Mouse (Mus musculus) hindbrain, embryonic 10.5 days (tissue): ENCODE measurements around the gene Pard3b. TPM values are rescaled to one million over a fixed set of nuclear protein-coding genes. Genes with fewer than 3 reads are reported as not detected.

Source experiments
- DNase-seq: peaks from one replicate; pipeline ENCODE4 v3.0.0-alpha.2; 2017; ENCODE audit warnings: low spot score
- H3K27ac ChIP-seq: fragments of 300-500 bp; sonication (generic); 2 replicates; pipeline ENCODE4 v1.5.1; 2016; ENCODE audit warnings: mild to moderate bottlenecking, moderate library complexity
- H3K27me3 ChIP-seq: fragments of 300-500 bp; sonication (generic); 2 replicates; pipeline ENCODE4 v1.6.1; 2016; ENCODE audit warnings: mild to moderate bottlenecking; ENCODE audit not compliant: poor library complexity, insufficient read depth, severe bottlenecking
- H3K36me3 ChIP-seq: fragments of 300-500 bp; sonication (generic); 2 replicates; pipeline ENCODE4 v1.6.1; 2016; ENCODE audit warnings: mild to moderate bottlenecking, moderate library complexity
- H3K4me1 ChIP-seq: fragments of 300-500 bp; sonication (generic); replicated peaks from 2 replicates; pipeline ENCODE4 v1.6.1; 2016; ENCODE audit warnings: mild to moderate bottlenecking
- H3K4me3 ChIP-seq: fragments of 300-500 bp; sonication (generic); 2 replicates; pipeline ENCODE4 v1.5.1; 2016; ENCODE audit warnings: mild to moderate bottlenecking, moderate library complexity
- H3K9me3 ChIP-seq: fragments of 300-500 bp; sonication (generic); 2 replicates; pipeline ENCODE4 v1.6.1; 2016; ENCODE audit warnings: mild to moderate bottlenecking, moderate library complexity
- WGBS: fragments of 180-500 bp; shearing (Covaris S2); methylation state at CpG from one replicate; pipeline ENCODE4 v1.1.7; 2016; 5-methylcytosine and 5-hydroxymethylcytosine counted together
- polyA plus RNA-seq: library from polyadenylated mRNA; unstranded; fragments of >200 nt; fragmentation: Nextera tagmentation; extraction: Ambion mirVana; gene quantifications from 2 replicates; pipeline ENCODE4 v1.2.1, GENCODE M21; 2016

The Pard3b gene
- polyA plus RNA-seq, 1 experiment from 2014 or later = 12.7 TPM

DNA sequence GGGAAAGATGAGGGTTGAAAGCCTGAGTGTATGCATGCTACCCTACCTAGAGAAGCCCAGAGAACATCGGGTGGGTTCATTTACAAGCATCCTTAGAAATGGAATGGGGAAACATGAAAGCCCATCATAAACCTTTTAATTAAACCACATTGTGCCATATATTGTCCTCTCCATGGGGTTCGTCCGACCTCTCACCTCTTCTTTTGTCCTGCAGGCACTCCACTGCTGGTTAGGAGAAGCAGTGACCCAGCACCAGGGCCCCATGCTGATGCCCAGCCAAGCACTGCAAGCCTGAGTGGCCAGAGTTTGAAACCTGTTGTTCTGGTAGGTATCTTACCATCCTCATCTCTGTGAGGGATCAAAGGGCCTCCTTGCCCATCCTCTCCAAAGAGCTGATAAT lies 437.5 kb downstream of the Pard3b start:
- no peak for DNase-seq
- 46% methylated on average over 3 of the region's 3 CpGs for WGBS

GRCm38 (mm10) chr1:62081129-62081528 lies 442.5 kb downstream of the Pard3b start:
- WGBS = 90% methylated on average over 4 of the region's 4 CpGs

More for the DNA sequence above, 437.5 kb downstream of the Pard3b start:
- Histone ChIP-seq H3K4me3 (no peak overlapping the region), H3K27me3 (no peaks in the 10 kb centered on the region), H3K4me1 (peaks cover 6% of the 10 kb centered on the region), H3K36me3 (no peaks in the 10 kb centered on the region), H3K27ac (no peak overlapping the region), H3K9me3 (no peaks in the 10 kb centered on the region)

GRCm38 (mm10) chr1:62085995-62086394 lies 447.4 kb downstream of the Pard3b start:
- H3K9me3 ChIP-seq = no peaks in the 10 kb centered on the region
- no peak overlapping the region for H3K27ac ChIP-seq
- H3K4me1 ChIP-seq = peaks cover 7% of the 10 kb centered on the region; the same call in 1 of the 2 replicates
- 61% methylated on average over 6 of the region's 6 CpGs for WGBS
- no peak overlapping the region for H3K4me3 ChIP-seq
- H3K36me3 ChIP-seq = no peaks in the 10 kb centered on the region
- DNase-seq = no peak
- no peaks in the 10 kb centered on the region for H3K27me3 ChIP-seq

More at GRCm38 (mm10) chr1:62081129-62081528, 442.5 kb downstream of the Pard3b start:
- Histone ChIP-seq H3K27ac (no peak overlapping the region), H3K27me3 (no peaks in the 10 kb centered on the region), H3K36me3 (no peaks in the 10 kb centered on the region), H3K4me3 (no peak overlapping the region), H3K4me1 (peaks cover 3% of the 10 kb centered on the region), H3K9me3 (no peaks in the 10 kb centered on the region)
- DNase-seq = no peak

DNA sequence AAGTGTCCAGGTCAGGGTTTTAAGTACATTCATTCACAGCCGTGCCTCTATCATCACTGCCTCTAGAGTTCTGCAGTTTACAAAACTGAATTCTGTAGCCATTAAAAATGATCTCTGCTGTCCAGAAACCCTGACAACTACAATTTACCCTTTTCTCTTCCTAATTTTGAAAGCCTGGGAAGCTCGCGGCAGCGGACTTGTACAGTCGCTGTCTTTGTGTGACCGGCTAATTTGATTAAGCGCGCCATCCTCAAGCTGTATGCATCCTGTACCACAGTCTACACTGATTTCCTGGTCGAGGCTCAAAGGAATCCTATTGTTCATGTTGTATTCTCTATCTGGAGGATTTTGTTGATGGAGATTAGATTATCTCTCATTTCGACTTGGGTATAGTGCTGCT lies 448.8 kb downstream of the Pard3b start:
- peak; percentile 12 for DNase-seq
- Histone ChIP-seq H3K4me1 (peaks cover 7% of the 10 kb centered on the region; the same call in 1 of the 2 replicates), H3K27me3 (no peaks in the 10 kb centered on the region), H3K9me3 (no peaks in the 10 kb centered on the region), H3K4me3 (no peak overlapping the region), H3K27ac (no peak overlapping the region), H3K36me3 (no peaks in the 10 kb centered on the region)
- 56% methylated on average over 10 of the region's 10 CpGs for WGBS

DNA sequence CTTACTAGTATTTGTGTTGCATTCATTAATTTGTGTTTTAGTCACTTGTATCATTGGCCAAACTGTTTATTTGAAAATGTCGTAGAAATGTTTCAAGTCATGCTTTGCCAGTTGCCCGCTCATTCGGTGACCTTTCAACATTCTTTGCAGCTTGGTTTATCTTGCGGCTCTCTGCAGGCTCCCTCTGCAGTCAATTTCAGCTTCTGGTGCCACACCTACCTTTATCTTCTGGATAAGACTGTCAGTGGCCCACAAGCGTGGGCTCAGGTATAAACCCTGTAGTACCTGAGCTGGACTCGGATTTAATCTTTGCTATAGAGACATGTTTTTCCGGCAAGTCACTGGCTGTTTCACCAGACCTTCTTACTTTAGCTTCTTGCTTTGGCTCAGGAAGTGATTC lies 456.3 kb downstream of the Pard3b start:
- no peaks in the 10 kb centered on the region for H3K27me3 ChIP-seq
- no peaks in the 10 kb centered on the region for H3K9me3 ChIP-seq
- no peak overlapping the region for H3K27ac ChIP-seq
- WGBS = 92% methylated on average over 7 of the region's 7 CpGs
- H3K36me3 ChIP-seq = no peaks in the 10 kb centered on the region
- no peak overlapping the region for H3K4me3 ChIP-seq
- DNase-seq = no peak
- no peaks in the 10 kb centered on the region for H3K4me1 ChIP-seq

- no peak for DNase-seq
- no peaks in the 10 kb centered on the region for H3K36me3 ChIP-seq
- 85% methylated on average over 1 of the region's 1 CpGs for WGBS
- H3K27me3 ChIP-seq = no peaks in the 10 kb centered on the region
- no peaks in the 10 kb centered on the region for H3K9me3 ChIP-seq
- H3K4me3 ChIP-seq = no peak overlapping the region
- no peaks in the 10 kb centered on the region for H3K4me1 ChIP-seq
- no peak overlapping the region for H3K27ac ChIP-seq
Measured at GRCm38 (mm10) chr1:62122426-62122825, 483.8 kb downstream of the Pard3b start.

DNA sequence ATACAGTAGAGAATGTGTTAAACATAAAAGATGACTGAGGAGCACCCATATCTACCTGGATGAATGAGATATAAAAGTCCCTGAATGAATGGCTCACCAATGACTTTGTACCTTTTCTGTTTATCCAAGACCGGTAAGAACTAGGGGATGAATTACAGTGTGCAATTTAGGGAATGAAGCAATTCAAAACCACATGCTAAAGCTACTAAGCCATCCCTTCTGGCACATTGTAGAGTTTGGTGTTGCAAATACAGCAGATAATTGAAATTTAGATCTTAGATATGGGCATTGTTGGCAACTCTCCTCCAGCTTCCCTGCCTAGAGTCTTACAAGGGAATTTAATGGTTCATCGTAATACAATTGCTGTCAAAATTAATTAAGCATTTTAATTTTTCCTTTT lies 490.6 kb downstream of the Pard3b start:
- H3K9me3 ChIP-seq = no peaks in the 10 kb centered on the region
- no peak overlapping the region for H3K4me3 ChIP-seq
- H3K4me1 ChIP-seq = no peaks in the 10 kb centered on the region
- 92% methylated on average over 2 of the region's 2 CpGs for WGBS
- DNase-seq = no peak
- no peak overlapping the region for H3K27ac ChIP-seq
- no peaks in the 10 kb centered on the region for H3K27me3 ChIP-seq
- no peaks in the 10 kb centered on the region for H3K36me3 ChIP-seq

DNA sequence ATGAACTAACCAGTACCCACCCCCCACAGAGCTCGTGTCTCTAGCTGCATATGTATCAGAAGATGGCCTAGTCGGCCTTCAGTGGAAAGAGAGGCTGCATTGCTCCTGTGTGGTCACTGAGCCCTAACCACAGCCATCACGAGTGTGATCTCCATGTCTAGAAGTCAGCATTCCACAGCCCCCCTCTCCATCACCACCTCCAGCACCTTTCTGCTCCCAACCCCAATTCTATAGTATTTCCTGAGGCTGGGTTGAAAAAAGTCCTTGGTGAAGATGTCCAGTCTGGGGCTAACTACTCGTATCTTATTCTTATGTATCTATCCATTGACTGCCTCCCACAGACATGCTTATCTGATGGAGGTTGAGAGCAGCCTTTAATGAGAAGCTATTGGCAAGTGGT lies 509.5 kb downstream of the Pard3b start:
- Histone ChIP-seq H3K27me3 (no peaks in the 10 kb centered on the region), H3K36me3 (no peaks in the 10 kb centered on the region), H3K4me1 (no peaks in the 10 kb centered on the region), H3K4me3 (no peak overlapping the region), H3K9me3 (no peaks in the 10 kb centered on the region), H3K27ac (no peak overlapping the region)
- WGBS = 80% methylated on average over 4 of the region's 4 CpGs
- no peak for DNase-seq

GRCm38 (mm10) chr1:62148786-62149185 lies 510.2 kb downstream of the Pard3b start:
- Histone ChIP-seq H3K27ac (no peak overlapping the region), H3K9me3 (no peaks in the 10 kb centered on the region), H3K36me3 (no peaks in the 10 kb centered on the region), H3K4me1 (no peaks in the 10 kb centered on the region), H3K4me3 (no peak overlapping the region), H3K27me3 (no peaks in the 10 kb centered on the region)
- DNase-seq = no peak
- 94% methylated on average over 6 of the region's 6 CpGs for WGBS

DNA sequence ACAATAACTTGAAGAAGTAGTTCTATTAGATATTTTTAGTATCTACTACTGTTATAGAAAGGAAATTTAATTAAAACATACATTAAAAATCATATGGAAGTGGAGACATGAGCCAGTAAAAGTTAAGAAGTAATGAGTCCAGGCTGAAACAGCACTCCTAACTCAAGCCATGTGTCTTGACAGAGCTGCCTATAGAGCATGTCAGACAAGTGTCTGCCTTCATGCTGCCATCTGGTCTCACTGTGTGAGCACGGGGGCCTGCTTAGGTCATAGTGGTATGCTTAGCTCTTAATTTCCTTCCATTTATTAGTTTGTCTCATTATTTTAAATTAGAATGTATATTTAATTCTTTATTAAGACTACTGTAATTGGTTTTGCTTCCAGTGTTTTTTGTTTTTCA lies 517.3 kb downstream of the Pard3b start:
- Histone ChIP-seq H3K36me3 (no peaks in the 10 kb centered on the region), H3K4me3 (no peak overlapping the region), H3K9me3 (no peaks in the 10 kb centered on the region), H3K4me1 (0 out of 2 replicates have a peak, but pooled peaks cover 4% of the 10 kb centered on the region), H3K27ac (no peak overlapping the region), H3K27me3 (no peaks in the 10 kb centered on the region)
- WGBS = 62% methylated on average over 1 of the region's 1 CpGs
- peak; percentile 29 for DNase-seq

GRCm38 (mm10) chr1:62159592-62159991 lies 521.0 kb downstream of the Pard3b start:
- no peaks in the 10 kb centered on the region for H3K27me3 ChIP-seq
- 86% methylated on average over 2 of the region's 2 CpGs for WGBS
- no peaks in the 10 kb centered on the region for H3K36me3 ChIP-seq
- H3K4me3 ChIP-seq = no peak overlapping the region
- no peaks in the 10 kb centered on the region for H3K9me3 ChIP-seq
- no peak for DNase-seq
- no peak overlapping the region for H3K27ac ChIP-seq
- H3K4me1 ChIP-seq = 0 out of 2 replicates have a peak, but pooled peaks cover 4% of the 10 kb centered on the region

- Histone ChIP-seq H3K36me3 (no peaks in the 10 kb centered on the region), H3K4me1 (no peaks in the 10 kb centered on the region; the same call in 1 of the 2 replicates), H3K4me3 (no peak overlapping the region), H3K9me3 (no peaks in the 10 kb centered on the region), H3K27ac (no peak overlapping the region), H3K27me3 (no peaks in the 10 kb centered on the region)
- 78% methylated on average over 1 of the region's 1 CpGs for WGBS
- no peak for DNase-seq
Measured at GRCm38 (mm10) chr1:62175013-62175640, 536.5 kb downstream of the Pard3b start.

DNA sequence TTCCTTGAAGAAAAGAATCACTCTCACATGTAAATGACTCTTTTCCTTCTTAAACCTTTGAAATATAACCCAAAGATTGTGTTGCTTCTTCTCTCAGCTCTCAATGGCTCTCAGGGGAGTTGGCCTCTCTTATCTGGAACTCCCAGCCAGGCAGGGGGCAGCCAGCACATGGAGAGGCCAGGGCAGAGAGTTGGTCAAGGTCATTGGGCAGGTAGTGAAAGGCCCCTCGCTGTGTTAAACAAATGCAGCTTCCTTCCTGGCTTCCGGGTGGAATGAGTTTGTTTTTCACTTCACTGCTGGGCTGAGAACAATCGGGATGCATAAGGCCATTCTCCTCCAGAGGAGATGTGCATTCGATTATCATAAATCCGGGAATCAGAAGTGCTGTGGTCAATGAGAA lies 543.0 kb downstream of the Pard3b start:
- Histone ChIP-seq H3K36me3 (no peaks in the 10 kb centered on the region), H3K9me3 (no peaks in the 10 kb centered on the region), H3K4me3 (no peak overlapping the region), H3K4me1 (peaks cover 23% of the 10 kb centered on the region), H3K27ac (peak overlapping the region; percentile 19; the same call in 1 of the 2 replicates), H3K27me3 (no peaks in the 10 kb centered on the region)
- DNase-seq = peak; percentile 38
- WGBS = 11% methylated on average over 5 of the region's 5 CpGs

GRCm38 (mm10) chr1:62182634-62183033 lies 544.0 kb downstream of the Pard3b start:
- 77% methylated on average over 3 of the region's 3 CpGs for WGBS
- no peaks in the 10 kb centered on the region for H3K9me3 ChIP-seq
- no peak overlapping the region for H3K27ac ChIP-seq
- H3K36me3 ChIP-seq = no peaks in the 10 kb centered on the region
- no peaks in the 10 kb centered on the region for H3K27me3 ChIP-seq
- peaks cover 23% of the 10 kb centered on the region for H3K4me1 ChIP-seq
- H3K4me3 ChIP-seq = no peak overlapping the region
- DNase-seq = no peak
